Mouse (Mus musculus) liver, adult 2 months (tissue): ENCODE results near the gene Veph1.

Source experiments
- CTCF ChIP-seq: fragments of 200-500 bp; IDR thresholded peaks from 2 replicates; pipeline ENCODE4 v1.5.1; 2011; ENCODE audit warnings: low read depth, low read length, control low read depth
- POLR2A ChIP-seq: fragments of 200-500 bp; IDR thresholded peaks from 2 replicates; pipeline ENCODE4 v1.6.1; 2011; ENCODE audit warnings: low read length, control low read depth; ENCODE audit not compliant: insufficient read depth; ENCODE audit errors: extremely low read depth

DNA sequence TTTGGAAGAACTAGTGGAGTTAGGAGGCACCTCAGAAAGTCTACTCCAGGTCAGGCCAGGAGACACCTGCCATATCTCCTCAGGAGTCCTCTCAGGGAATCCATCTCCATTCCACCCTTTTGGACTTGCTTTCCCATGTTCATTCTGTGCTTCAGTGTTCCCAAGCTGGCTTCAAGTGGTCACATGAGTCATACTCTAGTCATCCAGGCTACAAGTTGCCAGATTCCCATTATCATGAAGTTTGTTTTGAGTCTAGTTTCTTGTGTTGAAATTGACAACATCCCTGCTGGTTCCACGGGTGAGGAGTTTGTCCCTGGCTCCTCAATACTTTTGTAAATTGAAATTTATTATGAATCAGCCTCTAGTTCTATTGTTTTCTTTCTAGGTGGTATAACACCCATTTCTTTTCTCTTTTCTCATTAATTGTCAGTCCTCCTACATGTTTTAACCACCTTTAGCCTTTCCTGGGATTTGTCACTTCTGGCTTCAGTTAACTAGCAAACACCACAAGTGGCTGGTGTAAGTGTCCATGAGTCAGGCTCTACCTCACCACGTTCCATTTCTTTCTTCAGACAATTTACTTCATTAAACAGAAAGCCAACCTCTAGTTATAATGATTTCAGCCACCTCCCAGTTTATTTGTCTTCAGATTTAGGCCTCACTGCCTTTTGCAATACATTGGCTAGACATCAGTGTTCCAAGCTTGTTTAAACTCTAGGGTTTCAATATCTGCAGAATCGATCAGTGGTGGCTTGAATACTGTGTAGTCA is 288.8 kb downstream of the Veph1 start:
- TF ChIP-seq CTCF (no peak), POLR2A (no peak)
